Mouse (Mus musculus): ENCODE measurements around the gene Aqp2. TPM values are rescaled to one million over a fixed set of nuclear protein-coding genes. Genes with fewer than 3 reads are reported as not detected.

The Aqp2 gene
- total and polyA plus RNA-seq, 3 experiments: not detected

GRCm38 (mm10) chr15:99619821-99620220, 41.0 kb downstream of the Aqp2 start:
- TF ChIP-seq ETS1 (IDR thresholded peaks at IDR 0.05; ENCODE audit: low read depth, low read length) (no peak), HCFC1 (IDR thresholded peaks at IDR 0.05; ENCODE audit: low read depth, low read length) (no peak), MEF2A (IDR thresholded peaks at IDR 0.05; ENCODE audit: extremely low read depth, insufficient replicate concordance, low read depth, low read length, poor library complexity, severe bottlenecking) (no peak)
- H3K4me1 ChIP-seq (ENCODE audit: control insufficient read depth in 1 of 2, insufficient read depth in 2 of 2, low read length in 2 of 2): no peaks in the 10 kb centered on the region
- no peaks in the 10 kb centered on the region for H3K9me3 ChIP-seq (replicated peaks; ENCODE audit: insufficient read depth, low read length)
- no peaks in the 10 kb centered on the region; a peak in 1 of 4 replicates for H3K27me3 ChIP-seq (ENCODE audit: control insufficient read depth in 1 of 2, insufficient read depth in 2 of 2, low read length in 2 of 2)
- no peaks in the 10 kb centered on the region for H3K79me2 ChIP-seq (ENCODE audit: control insufficient read depth, insufficient read depth, low read length, poor library complexity)
- DNase-seq (ENCODE audit: low read depth, low spot score): no peak
- H3K36me3 ChIP-seq (ENCODE audit: control insufficient read depth in 1 of 2, insufficient read depth in 2 of 2, low read length in 2 of 2): peaks cover 0 to 15% of the 10 kb centered on the region in 2 experiments; a peak in 2 of 4 replicates
- no peak overlapping the region for H3K9ac ChIP-seq (ENCODE audit: control insufficient read depth, low read depth, low read length, poor library complexity, severe bottlenecking)
- no peak overlapping the region for H3K4me3 ChIP-seq (ENCODE audit: control insufficient read depth in 1 of 2, insufficient read depth in 1 of 2, low read depth in 2 of 2, low read length in 2 of 2)
- H3K27ac ChIP-seq (ENCODE audit: control insufficient read depth, low read depth, low read length): no peak overlapping the region

GRCm38 (mm10) chr15:99622063-99622462, 43.2 kb downstream of the Aqp2 start:
- DNase-seq (ENCODE audit: low read depth, low spot score): no peak
- Histone ChIP-seq H3K9ac (ENCODE audit: control insufficient read depth, low read depth, low read length, poor library complexity, severe bottlenecking) (no peak overlapping the region), H3K4me3 (ENCODE audit: control insufficient read depth in 1 of 2, insufficient read depth in 1 of 2, low read depth in 2 of 2, low read length in 2 of 2) (no peak overlapping the region), H3K4me1 (ENCODE audit: control insufficient read depth in 1 of 2, insufficient read depth in 2 of 2, low read length in 2 of 2) (no peaks in the 10 kb centered on the region), H3K36me3 (ENCODE audit: control insufficient read depth in 1 of 2, insufficient read depth in 2 of 2, low read length in 2 of 2) (peaks cover 0 to 27% of the 10 kb centered on the region in 2 experiments; a peak in 2 of 4 replicates), H3K79me2 (ENCODE audit: control insufficient read depth, insufficient read depth, low read length, poor library complexity) (no peaks in the 10 kb centered on the region), H3K27me3 (ENCODE audit: control insufficient read depth in 1 of 2, insufficient read depth in 2 of 2, low read length in 2 of 2) (no peaks in the 10 kb centered on the region), H3K27ac (ENCODE audit: control insufficient read depth, low read depth, low read length) (no peak overlapping the region), H3K9me3 (replicated peaks; ENCODE audit: insufficient read depth, low read length) (no peaks in the 10 kb centered on the region)
- TF ChIP-seq MYC (IDR thresholded peaks at IDR 0.05; ENCODE audit: low read depth, low read length) (no peak), ZC3H11A (IDR thresholded peaks at IDR 0.05; ENCODE audit: low read depth, low read length) (no peak), GABPA (IDR thresholded peaks at IDR 0.05; ENCODE audit: low read depth, low read length) (no peak), ETS1 (IDR thresholded peaks at IDR 0.05; ENCODE audit: low read depth, low read length) (no peak), BHLHE40 (IDR thresholded peaks at IDR 0.05; ENCODE audit: borderline replicate concordance, low read depth, low read length) (no peak), MAX (IDR thresholded peaks at IDR 0.05; ENCODE audit: low read length) (no peak), TCF12 (IDR thresholded peaks at IDR 0.05; ENCODE audit: low read depth, low read length) (no peak), JUND (IDR thresholded peaks at IDR 0.05; ENCODE audit: low read depth, low read length) (no peak), MXI1 (IDR thresholded peaks at IDR 0.05; ENCODE audit: low read depth, low read length) (no peak), CTCF (IDR thresholded peaks at IDR 0.05 in 2 of 3, conservative IDR thresholded peaks at IDR 0.05 in 1 of 3; ENCODE audit: control insufficient read depth in 1 of 3, insufficient read depth in 1 of 3, low read depth in 2 of 3, low read length in 3 of 3, poor library complexity in 1 of 3, severe bottlenecking in 1 of 3) (no peak), CHD2 (IDR thresholded peaks at IDR 0.05; ENCODE audit: low read length) (no peak), ELF1 (IDR thresholded peaks at IDR 0.05; ENCODE audit: low read depth, low read length) (no peak), KAT2A (conservative IDR thresholded peaks at IDR 0.05; ENCODE audit: low read depth, low read length) (no peak), USF1 (IDR thresholded peaks at IDR 0.05; ENCODE audit: low read depth, low read length) (no peak), SIN3A (IDR thresholded peaks at IDR 0.05; ENCODE audit: low read length) (no peak), MAZ (IDR thresholded peaks at IDR 0.05; ENCODE audit: low read depth, low read length) (no peak), NRF1 (IDR thresholded peaks at IDR 0.05; ENCODE audit: insufficient read depth, low read depth, low read length, poor library complexity, severe bottlenecking) (no peak), MEF2A (IDR thresholded peaks at IDR 0.05; ENCODE audit: extremely low read depth, insufficient replicate concordance, low read depth, low read length, poor library complexity, severe bottlenecking) (no peak), TAL1 (IDR thresholded peaks at IDR 0.05; ENCODE audit: low read length) (no peak), TBP (IDR thresholded peaks at IDR 0.05; ENCODE audit: low read depth, low read length) (no peak)
